Mouse (Mus musculus): ENCODE measurements around the gene Slc8a1.

- TF ChIP-seq EP300 (IDR thresholded peaks at IDR 0.05; ENCODE audit: low read depth), result no peak
- TF ChIP-seq CTCF (IDR thresholded peaks at IDR 0.05; ENCODE audit: low read depth), result no peak
Measured at GRCm38 (mm10) chr17:81542313-81543185, 195.6 kb downstream of the Slc8a1 start.

Data from heart, postnatal 0 days (tissue).